Mouse (Mus musculus) gastrocnemius, postnatal 36 days (tissue): Measurements from ENCODE around the gene Plekha4. TPM values are rescaled to one million over a fixed set of nuclear protein-coding genes. Genes with fewer than 3 reads are reported as not detected.
A peak's percentile ranks its signal among the peaks of the same experiment; 100 is the strongest.

Experiments used
- DNase-seq, 2 experiments: peaks; one replicate each; pipeline ENCODE4 v3.0.0; 2022
- intact Hi-C: fragments of 180-260 bp; cut with DNase I; formaldehyde crosslinking; loops from one replicate; pipeline ENCODE4 v1.15.1; 2025
- total RNA-seq, 2 experiments: library from RNA; stranded (reverse); gene quantifications; 2 replicates each; pipeline ENCODE4 v1.2.3; 2021

The Plekha4 gene
- total RNA-seq, 2 experiments from 2014 or later, result 3.0 to 4.8 TPM

- DNase-seq, result no peak
- intact Hi-C loops, result no loop called here
Observed at GRCm38 (mm10) chr7:45565446-45565845, 39.3 kb downstream of the Plekha4 start.

DNA sequence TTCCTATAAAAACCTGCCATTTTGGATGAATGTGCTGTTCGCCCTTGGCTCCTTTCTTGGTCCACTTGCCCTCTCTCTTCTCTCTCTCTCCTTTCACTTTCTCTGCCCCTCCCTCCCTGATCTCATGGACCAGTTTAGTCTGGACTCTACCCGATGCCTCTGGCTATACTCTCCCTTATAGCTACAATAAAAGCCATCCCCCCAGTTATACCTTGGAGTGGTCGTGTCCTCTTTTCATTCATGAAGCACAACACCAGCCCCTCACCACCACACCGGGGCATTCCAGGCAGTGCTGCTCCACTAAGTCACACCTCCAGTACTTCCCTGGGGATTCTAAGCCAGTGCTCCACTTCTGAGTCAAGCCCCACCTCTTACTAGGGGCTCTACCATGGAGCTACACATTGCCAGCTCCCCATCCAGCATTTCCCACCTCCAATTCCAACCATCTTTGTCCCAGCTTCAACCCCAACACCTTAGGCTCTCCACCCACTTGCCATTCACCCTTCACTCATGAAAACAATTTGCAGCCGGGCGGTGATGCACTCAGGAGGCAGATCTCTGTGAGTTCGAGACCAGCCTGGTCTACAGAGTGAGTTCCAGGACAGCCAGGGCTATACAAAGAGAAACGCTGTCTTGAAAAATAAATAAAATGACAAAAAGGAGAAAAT is 41.1 kb downstream of the Plekha4 start:
- no peak for DNase-seq
- intact Hi-C loops, result no loop called here

GRCm38 (mm10) chr7:45567780-45568516 is 41.8 kb downstream of the Plekha4 start:
- intact Hi-C loops, result no loop called here

GRCm38 (mm10) chr7:45568601-45569473 is 42.7 kb downstream of the Plekha4 start:
- intact Hi-C loops, result no loop called here
- no peak for DNase-seq

More at GRCm38 (mm10) chr7:45567780-45568516, 41.8 kb downstream of the Plekha4 start:
- peak; percentile 76 to 87 for DNase-seq

DNA sequence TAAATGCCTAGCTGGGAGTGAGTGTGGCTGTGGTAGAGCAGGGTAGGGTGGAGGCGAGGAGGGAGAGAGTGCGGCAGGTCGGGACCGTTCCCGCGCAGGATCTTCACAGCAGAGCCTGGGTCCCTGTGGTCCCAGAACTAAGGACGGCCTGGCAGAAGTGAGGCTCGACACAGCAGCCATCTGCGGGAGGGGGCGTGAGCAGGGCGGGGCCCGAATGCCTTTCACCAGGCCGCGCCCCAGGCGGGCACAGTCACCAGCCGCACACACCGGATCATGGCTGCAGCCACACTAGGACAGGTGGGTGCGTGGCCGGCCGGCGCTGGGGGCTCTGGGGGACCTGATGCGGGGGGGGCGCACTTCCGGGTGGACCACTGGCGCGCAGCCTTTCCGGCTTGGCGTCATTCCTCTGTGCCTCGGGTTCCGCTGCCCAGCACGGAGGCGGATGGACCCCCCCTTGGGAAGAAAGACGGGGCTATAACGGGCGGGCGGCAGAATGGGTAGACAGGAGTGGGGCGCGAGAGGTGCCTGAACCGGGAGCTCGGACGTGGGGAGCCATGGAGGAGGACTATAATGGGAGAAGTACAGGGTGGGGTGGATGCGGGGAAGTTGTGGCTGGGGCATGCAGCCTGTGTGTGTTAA is 44.1 kb downstream of the Plekha4 start, which contains the start of gene Bcat2:
Bcat2 (plus strand) TSS at position 51 of the 639 bp plus-strand sequence.
- DNase-seq, result peak; percentile 59 to 69
- intact Hi-C loops, result no loop called here

DNA sequence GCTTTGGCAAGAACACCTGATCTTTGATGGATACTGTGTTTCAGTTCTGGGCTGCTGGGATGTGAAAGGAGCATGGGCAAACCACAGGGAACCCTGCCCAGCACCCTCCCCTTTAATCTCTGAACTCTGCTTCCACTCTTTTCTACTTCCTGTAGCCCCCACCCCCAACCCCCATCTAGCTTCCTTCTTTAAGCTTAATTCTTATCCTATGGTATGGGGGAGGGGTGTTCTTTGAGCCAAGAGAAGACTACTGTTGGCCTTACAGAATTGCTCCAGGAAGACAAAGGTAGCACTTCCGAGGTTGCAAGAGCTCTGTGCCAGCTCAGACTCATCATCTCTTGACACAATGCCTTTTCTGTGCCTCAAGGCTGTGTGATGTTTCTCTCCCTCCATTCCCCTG is 45.8 kb downstream of the Plekha4 start:
- intact Hi-C loops, result no loop called here
- DNase-seq, result no peak

DNA sequence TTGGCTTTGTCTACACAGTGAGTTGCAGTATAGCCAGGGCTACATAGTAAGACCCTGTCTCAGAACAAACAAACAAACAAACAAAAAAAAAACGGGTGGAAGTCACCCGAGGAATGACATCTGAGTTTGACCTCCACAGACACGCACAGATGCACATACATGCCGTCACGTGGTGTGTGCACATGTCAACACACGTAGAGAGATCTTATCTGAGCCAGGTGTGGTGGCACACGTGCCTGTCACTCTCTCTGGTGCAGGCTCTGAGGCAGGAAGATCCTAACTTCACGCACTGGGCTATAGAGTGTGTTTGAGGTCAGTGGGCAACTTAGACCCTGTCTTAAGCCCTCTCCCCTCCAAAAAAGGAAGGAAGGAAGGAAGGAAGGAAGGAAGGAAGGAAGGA is 47.8 kb downstream of the Plekha4 start:
- intact Hi-C loops, result no loop called here
- no peak for DNase-seq

DNA sequence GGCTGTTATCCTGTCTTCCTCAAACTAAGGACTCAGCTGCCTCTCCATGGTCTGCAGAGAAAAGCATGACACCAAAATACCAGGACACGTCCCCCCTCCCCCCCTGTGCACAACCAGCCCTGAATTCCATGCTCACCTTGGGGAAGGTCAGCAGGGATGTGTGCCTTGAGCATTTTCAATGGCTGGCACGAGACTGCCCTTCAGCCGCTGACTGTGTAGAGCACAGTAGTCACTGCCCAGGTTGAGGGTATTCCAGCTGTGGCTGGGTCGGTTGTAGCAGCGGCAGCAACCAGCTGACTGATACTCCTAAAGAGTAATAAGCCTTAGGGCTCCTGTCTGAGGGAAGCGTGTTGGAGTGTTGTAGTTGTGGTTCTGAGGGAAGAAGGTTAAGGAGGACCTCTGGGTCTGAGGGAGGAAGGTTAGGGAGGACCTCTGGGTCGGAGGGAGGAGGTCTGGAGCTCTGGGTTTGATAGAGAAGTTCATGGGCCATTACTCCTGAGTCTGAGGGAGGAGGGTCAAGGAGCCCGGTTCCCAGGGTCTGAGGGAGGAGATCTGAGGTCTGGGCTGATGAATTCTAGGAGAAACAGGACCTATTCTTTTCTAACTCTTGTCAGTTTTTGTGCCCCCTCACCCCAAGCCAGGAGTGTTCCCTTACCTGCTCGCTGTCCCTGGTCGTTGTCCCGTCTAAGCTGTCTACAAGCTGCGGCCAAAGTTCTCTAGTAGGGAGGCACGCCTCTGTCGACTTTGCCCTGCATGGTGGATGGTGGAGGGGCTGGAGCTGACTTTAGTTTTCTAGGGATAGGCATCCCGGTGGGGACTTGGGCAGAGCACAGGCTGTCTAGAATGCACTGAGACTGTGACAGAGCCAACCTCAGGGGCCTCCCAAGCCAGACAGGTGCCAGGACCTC is 48.6 kb downstream of the Plekha4 start:
- no peak for DNase-seq
- intact Hi-C loops, result no loop called here

DNA sequence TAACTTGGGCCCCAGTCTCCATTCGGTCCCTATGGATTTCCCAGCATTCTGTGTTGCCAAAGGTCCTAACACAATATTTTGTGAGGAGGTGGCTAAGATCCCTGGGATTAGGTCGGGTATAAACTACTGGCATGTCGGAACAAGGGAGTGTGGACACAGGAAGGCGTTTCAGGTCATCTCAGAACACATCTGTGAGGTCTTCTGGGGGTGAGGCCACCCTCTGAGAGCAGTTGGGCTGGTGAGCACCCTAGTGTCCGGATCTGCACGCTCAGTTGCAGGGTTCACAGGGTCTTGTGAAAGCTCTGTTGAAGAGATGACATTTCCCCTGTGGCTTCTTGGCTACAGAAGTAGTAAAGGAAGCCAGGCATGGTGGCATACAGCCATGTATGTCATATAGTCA is 59.8 kb downstream of the Plekha4 start:
- DNase-seq, result no peak
- intact Hi-C loops, result no loop called here

DNA sequence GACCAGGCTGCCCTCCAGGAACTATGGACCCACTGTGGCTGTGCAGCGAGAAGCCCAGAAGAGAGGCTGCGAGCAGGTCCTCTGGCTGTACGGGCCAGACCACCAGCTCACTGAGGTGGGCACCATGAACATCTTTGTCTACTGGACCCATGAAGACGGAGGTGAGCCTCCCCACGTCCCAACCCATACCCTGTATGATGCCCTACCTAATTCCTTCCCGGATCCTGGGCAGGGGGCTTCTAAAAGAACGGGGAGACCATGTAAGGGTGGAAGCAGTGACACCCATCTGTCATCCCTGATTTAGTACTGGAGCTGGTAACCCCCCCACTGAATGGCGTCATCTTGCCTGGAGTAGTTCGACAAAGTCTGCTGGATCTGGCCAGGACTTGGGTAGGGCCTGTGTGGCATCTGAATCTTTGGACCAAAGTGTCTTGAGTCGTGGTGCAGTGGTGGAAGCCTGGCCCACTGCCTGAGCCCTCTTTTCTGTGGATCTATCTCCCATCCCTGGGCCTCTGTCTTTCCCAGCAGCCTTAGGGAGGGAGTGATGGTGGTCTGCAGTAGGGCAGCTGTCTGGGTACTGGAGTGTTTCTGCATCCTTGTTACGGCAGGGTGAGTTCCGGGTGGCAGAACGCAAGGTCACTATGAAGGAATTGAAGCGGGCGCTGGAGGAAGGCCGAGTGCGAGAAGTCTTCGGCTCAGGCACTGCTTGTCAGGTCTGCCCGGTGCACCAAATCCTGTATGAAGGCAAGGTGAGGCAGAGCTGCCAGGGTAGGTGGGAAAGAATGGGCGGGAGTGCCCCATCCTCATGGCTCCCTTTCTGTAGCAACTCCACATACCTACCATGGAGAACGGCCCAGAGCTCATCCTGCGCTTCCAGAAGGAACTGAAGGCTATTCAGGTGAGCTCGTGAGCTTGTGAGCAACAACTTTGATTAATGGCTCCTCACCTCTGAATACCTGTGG is 61.8 kb downstream of the Plekha4 start:
- intact Hi-C loops, result loop anchor here (2.0 kb wide), 1 partner anchor 31 kb away; no protein-coding TSS in a partner anchor
- no peak for DNase-seq

- intact Hi-C loops, result loop anchor here (2.0 kb wide), 1 partner anchor 32 kb away; no protein-coding TSS in a partner anchor
- DNase-seq, result peak; percentile 89 to 92
Observed at GRCm38 (mm10) chr7:45589173-45589572, 63.0 kb downstream of the Plekha4 start.

- intact Hi-C loops, result loop anchor here (2.0 kb wide), 1 partner anchor 33 kb away; no protein-coding TSS in a partner anchor
Observed at GRCm38 (mm10) chr7:45589898-45590297, 63.8 kb downstream of the Plekha4 start.

DNA sequence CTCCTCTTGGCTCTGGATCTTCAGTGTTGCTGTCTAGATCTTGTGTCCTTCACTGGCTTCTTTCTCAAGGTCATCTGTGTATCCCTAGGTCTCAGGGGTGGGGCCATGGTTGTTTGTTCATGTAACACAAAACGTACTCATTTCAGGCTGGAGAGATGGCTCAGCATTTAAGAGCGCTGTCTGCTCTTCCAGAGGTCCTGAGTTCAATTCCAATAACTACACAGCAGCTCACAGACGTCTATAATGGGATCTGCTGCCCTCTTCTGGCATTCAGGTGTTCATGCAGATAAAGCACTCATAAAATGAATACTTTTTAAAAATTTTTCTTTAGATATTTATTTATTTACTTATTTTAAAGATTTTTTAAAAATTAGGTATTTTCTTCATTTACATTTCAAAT is 64.7 kb downstream of the Plekha4 start:
- intact Hi-C loops, result no loop called here
- DNase-seq, result no peak

More at GRCm38 (mm10) chr7:45589898-45590297, 63.8 kb downstream of the Plekha4 start:
- no peak for DNase-seq

DNA sequence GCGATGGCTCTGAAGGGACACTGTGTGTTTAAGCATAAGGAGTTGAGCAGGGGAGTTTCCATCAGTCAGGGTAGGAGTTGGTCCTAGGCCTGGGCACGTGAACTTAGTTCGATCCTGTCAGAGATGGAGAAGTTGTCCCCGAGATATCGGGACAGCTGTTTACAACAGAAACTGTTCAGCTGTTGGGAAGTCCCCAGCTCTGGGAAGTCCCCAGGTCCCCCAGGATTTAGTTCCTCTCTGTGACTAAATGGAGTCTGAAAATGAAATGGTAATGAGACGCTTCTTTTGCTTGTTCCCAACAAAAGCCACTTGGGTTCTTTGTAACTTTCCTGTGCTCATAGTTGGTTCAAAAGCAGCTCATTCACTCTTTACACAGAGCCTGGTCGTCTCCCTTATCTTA is 65.8 kb downstream of the Plekha4 start:
- intact Hi-C loops, result no loop called here
- DNase-seq, result no peak

DNA sequence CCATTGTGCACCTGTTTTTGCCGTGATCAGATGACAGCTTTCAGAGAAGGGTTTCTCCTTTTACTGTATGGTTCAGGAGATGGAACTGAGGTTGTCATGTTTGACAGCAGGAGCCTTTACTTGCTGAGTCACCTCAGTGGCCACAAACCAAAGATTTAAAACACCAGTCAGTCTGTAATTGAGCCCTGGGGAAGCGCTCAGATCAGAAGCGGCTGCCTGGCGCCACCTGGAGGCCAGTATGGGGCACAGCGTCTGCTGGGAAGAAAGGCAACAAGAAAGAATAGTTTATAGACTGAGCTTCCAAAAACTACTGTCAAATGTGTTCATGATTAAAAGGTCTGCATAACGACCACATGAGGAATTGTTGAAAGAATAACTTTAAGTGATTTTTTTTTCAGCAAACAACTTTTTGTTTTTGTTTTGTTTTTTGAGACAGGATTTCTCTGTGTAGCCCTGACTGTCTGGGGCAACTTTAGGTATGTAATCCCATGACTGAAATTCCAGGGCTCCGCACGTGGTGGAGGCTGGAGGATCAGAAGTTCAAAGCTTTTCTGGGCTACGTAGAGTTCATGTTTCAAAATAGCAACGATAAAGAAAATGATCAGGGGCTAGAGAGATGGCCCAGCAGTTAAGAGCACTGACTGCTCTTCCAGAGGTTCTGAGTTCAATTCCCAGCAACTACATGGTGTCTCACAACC is 67.1 kb downstream of the Plekha4 start:
- DNase-seq, result peak; percentile 68 to 73
- intact Hi-C loops, result no loop called here

- no peak for DNase-seq
- intact Hi-C loops, result loop anchor here (2.0 kb wide), 1 partner anchor 18 kb away; no protein-coding TSS in a partner anchor
Observed at GRCm38 (mm10) chr7:45595176-45595575, 69.0 kb downstream of the Plekha4 start.

GRCm38 (mm10) chr7:45596107-45596506 is 70.0 kb downstream of the Plekha4 start:
- DNase-seq, result no peak
- intact Hi-C loops, result no loop called here
